32 mouse cellular contexts compared by ENCODE assay signal in the genomic region with DNA sequence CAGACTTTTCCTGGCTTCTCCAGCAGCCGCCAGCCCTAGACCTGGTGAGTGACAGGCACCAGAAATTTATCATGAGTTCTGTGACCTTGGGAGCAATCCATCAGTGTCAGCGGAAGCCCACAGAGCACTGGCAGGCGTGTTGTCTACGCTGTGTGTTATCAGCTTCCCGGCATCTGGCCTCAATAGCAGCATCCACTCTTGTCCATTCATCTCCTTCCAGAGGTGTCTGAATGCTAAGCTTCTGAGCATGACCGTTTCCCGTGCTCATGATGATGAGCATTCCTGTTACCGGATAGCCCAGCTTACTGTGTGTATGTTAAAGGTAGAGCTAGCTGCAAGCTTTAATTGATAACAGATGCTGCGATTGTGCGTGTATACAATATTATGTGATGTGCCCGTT.
DNase-seq lines count a peak whose midpoint lies in the region; ATAC-seq and TF ChIP-seq lines count a peak whose summit lies in the region.
"Had no signal": no experiment of that assay in that cellular context is flagged by ENCODE, and none has a peak within 500 bp of the region (broad histone marks: within the 10 kb centered on the region; RNA-seq: fewer than 3 reads in every experiment).

No protein-coding gene starts in this region.

- H3K27me3 ChIP-seq in limb, embryonic 11.5 days (ENCODE audit: control insufficient read depth, insufficient read depth, low read length), result no peaks in the 10 kb centered on the region
- no peaks in the 10 kb centered on the region for H3K27me3 ChIP-seq in limb, embryonic 10.5 days (ENCODE audit: low read depth, poor library complexity, severe bottlenecking)
- H3K27me3 ChIP-seq in embryonic facial prominence, embryonic 11.5 days (ENCODE audit: control insufficient read depth, insufficient read depth, low read length), result no peaks in the 10 kb centered on the region
- H3K27me3 ChIP-seq in neural tube, embryonic 11.5 days (ENCODE audit: control insufficient read depth, insufficient read depth, low read length), result no peaks in the 10 kb centered on the region
- no peaks in the 10 kb centered on the region for H3K27me3 ChIP-seq in kidney, adult 2 months (replicated peaks; ENCODE audit: control insufficient read depth, insufficient read depth, low read length)
- no peaks in the 10 kb centered on the region for H3K27me3 ChIP-seq in forebrain, embryonic 11.5 days (ENCODE audit: control insufficient read depth, insufficient read depth, low read length)
- H3K27me3 ChIP-seq: CH12.LX; embryonic facial prominence, embryonic 13.5 days; limb, embryonic 15.5 days; liver, embryonic 13.5 days; neural tube, embryonic 13.5 days had no signal

- DNase-seq in adrenal gland, postnatal 14 days, result peak; percentile 35
- DNase-seq in adrenal gland, adult 18-20 months (ENCODE audit: low spot score in 2 of 2), result no peak
- DNase-seq in limb, embryonic 11.5 days (ENCODE audit: low spot score), result peak; percentile 28
- DNase-seq in limb, embryonic 10.5 days (ENCODE audit: low spot score), result no peak
- peak; percentile 75 for DNase-seq in embryonic facial prominence, embryonic 11.5 days (ENCODE audit: low spot score)
- DNase-seq in neural tube, embryonic 11.5 days (ENCODE audit: low spot score), result peak; percentile 17
- no peak for DNase-seq in kidney, adult 2 months
- no peak for DNase-seq in forebrain, embryonic 11.5 days (ENCODE audit: low spot score)
- DNase-seq: adrenal gland, postnatal 10 days; cerebellum, adult 11 months; cerebellum, adult 9-10 months; cerebellum, postnatal 36 days; gastrocnemius, adult 2 months; gastrocnemius, postnatal 36 days; heart, adult 18-20 months; kidney, adult 8-10 months; kidney, postnatal 4 days; liver, embryonic 13.5 days; lung, adult 18-20 months; lung, postnatal 4 days; thymus, adult 2 months; thymus, postnatal 36 days had no signal

- TF ChIP-seq POLR2A in kidney, adult 2 months (IDR thresholded peaks at IDR 0.05; ENCODE audit: low read depth, low read length), result no peak

- H3K4me2 ChIP-seq in limb, embryonic 11.5 days (ENCODE audit: low read depth, severe bottlenecking), result no peak overlapping the region
- H3K4me2 ChIP-seq in embryonic facial prominence, embryonic 11.5 days (ENCODE audit: low read depth, low read length), result no peak overlapping the region
- no peak overlapping the region for H3K4me2 ChIP-seq in neural tube, embryonic 11.5 days (ENCODE audit: low read depth)
- no peak overlapping the region for H3K4me2 ChIP-seq in forebrain, embryonic 11.5 days (ENCODE audit: low read depth, low read length, severe bottlenecking)
- H3K4me2 ChIP-seq: embryonic facial prominence, embryonic 13.5 days; forebrain, embryonic 12.5 days; heart, embryonic 12.5 days; limb, embryonic 15.5 days; liver, embryonic 13.5 days; neural tube, embryonic 13.5 days had no signal

- peaks cover 8% of the 10 kb centered on the region for H3K4me1 ChIP-seq in limb, embryonic 11.5 days (ENCODE audit: control insufficient read depth, insufficient read depth, low read length)
- peaks cover 13% of the 10 kb centered on the region for H3K4me1 ChIP-seq in limb, embryonic 10.5 days
- H3K4me1 ChIP-seq in embryonic facial prominence, embryonic 11.5 days (ENCODE audit: control insufficient read depth, insufficient read depth, low read length), result no peaks in the 10 kb centered on the region; the same call in 1 of the 2 replicates
- peaks cover 3% of the 10 kb centered on the region; the same call in 1 of the 2 replicates for H3K4me1 ChIP-seq in neural tube, embryonic 11.5 days (ENCODE audit: control insufficient read depth, insufficient read depth, low read length)
- H3K4me1 ChIP-seq in kidney, adult 2 months (ENCODE audit: control insufficient read depth, insufficient read depth, low read length), result no peaks in the 10 kb centered on the region
- no peaks in the 10 kb centered on the region for H3K4me1 ChIP-seq in forebrain, embryonic 11.5 days (replicated peaks; ENCODE audit: control insufficient read depth, insufficient read depth, low read length)
- H3K4me1 ChIP-seq: forebrain, embryonic 12.5 days; heart, embryonic 12.5 days; limb, embryonic 15.5 days; liver, embryonic 13.5 days had no signal

- no peak overlapping the region for H3K9ac ChIP-seq in limb, embryonic 11.5 days (ENCODE audit: low read length)
- no peak overlapping the region; the same call in 1 of the 2 replicates for H3K9ac ChIP-seq in embryonic facial prominence, embryonic 11.5 days (replicated peaks; ENCODE audit: low read length)
- H3K9ac ChIP-seq in neural tube, embryonic 11.5 days (ENCODE audit: low read length), result no peak overlapping the region
- no peak overlapping the region for H3K9ac ChIP-seq in forebrain, embryonic 11.5 days (ENCODE audit: low read length)
- H3K9ac ChIP-seq: embryonic facial prominence, embryonic 13.5 days; forebrain, embryonic 12.5 days; heart, embryonic 12.5 days; limb, embryonic 15.5 days; liver, embryonic 13.5 days; neural tube, embryonic 13.5 days had no signal

- no peaks in the 10 kb centered on the region for H3K36me3 ChIP-seq in limb, embryonic 11.5 days (ENCODE audit: control insufficient read depth, insufficient read depth, low read length)
- H3K36me3 ChIP-seq in limb, embryonic 10.5 days, result no peaks in the 10 kb centered on the region
- no peaks in the 10 kb centered on the region for H3K36me3 ChIP-seq in embryonic facial prominence, embryonic 11.5 days (replicated peaks; ENCODE audit: control insufficient read depth, insufficient read depth, low read depth, low read length)
- no peaks in the 10 kb centered on the region for H3K36me3 ChIP-seq in neural tube, embryonic 11.5 days (ENCODE audit: control insufficient read depth, insufficient read depth, low read length)
- no peaks in the 10 kb centered on the region for H3K36me3 ChIP-seq in kidney, adult 2 months (ENCODE audit: control insufficient read depth, insufficient read depth, low read length)
- no peaks in the 10 kb centered on the region for H3K36me3 ChIP-seq in forebrain, embryonic 11.5 days (ENCODE audit: control insufficient read depth, insufficient read depth, low read length)
- H3K36me3 ChIP-seq: embryonic facial prominence, embryonic 13.5 days; forebrain, embryonic 12.5 days; heart, embryonic 12.5 days; limb, embryonic 15.5 days; liver, embryonic 13.5 days; neural tube, embryonic 13.5 days had no signal

- no peak for TF ChIP-seq CTCF in kidney, adult 2 months (conservative IDR thresholded peaks at IDR 0.05; ENCODE audit: insufficient read depth, insufficient read length, low read depth, low read length)

- ATAC-seq in limb, embryonic 11.5 days (ENCODE audit: insufficient number of reproducible peaks, low FRiP score, low TSS enrichment, low read depth), result no peak
- 0 out of 2 replicates have a peak, but pooled peaks have one; percentile 40 for ATAC-seq in embryonic facial prominence, embryonic 11.5 days (replicated peaks; ENCODE audit: insufficient number of reproducible peaks, low FRiP score, low TSS enrichment, low read depth)
- ATAC-seq in neural tube, embryonic 11.5 days (ENCODE audit: insufficient read depth, low FRiP score, low TSS enrichment), result no peak
- no peak for ATAC-seq in forebrain, embryonic 11.5 days (replicated peaks; ENCODE audit: low FRiP score)
- ATAC-seq: lung, postnatal 0 days; midbrain, embryonic 16.5 days had no signal

- WGBS in limb, embryonic 11.5 days, result 39% methylated on average over 11 of the region's 11 CpGs
- 53% methylated on average over 11 of the region's 11 CpGs for WGBS in limb, embryonic 10.5 days
- whole genome bisulfite sequencing in embryonic facial prominence, embryonic 11.5 days, result 47% methylated on average over 11 of the region's 11 CpGs
- WGBS in neural tube, embryonic 11.5 days, result 63% methylated on average over 11 of the region's 11 CpGs
- 58% methylated on average over 11 of the region's 11 CpGs for WGBS in kidney, adult 2 months
- 88% methylated on average over 11 of the region's 11 CpGs for WGBS in forebrain, embryonic 11.5 days

- H3K9me3 ChIP-seq in limb, embryonic 11.5 days (ENCODE audit: control insufficient read depth, low read length), result no peaks in the 10 kb centered on the region
- no peaks in the 10 kb centered on the region for H3K9me3 ChIP-seq in limb, embryonic 10.5 days (replicated peaks)
- no peaks in the 10 kb centered on the region for H3K9me3 ChIP-seq in embryonic facial prominence, embryonic 11.5 days (replicated peaks; ENCODE audit: control insufficient read depth, low read length)
- H3K9me3 ChIP-seq in neural tube, embryonic 11.5 days (ENCODE audit: control insufficient read depth, low read length), result no peaks in the 10 kb centered on the region
- H3K9me3 ChIP-seq in forebrain, embryonic 11.5 days (ENCODE audit: control insufficient read depth, low read length), result no peaks in the 10 kb centered on the region
- H3K9me3 ChIP-seq: embryonic facial prominence, embryonic 13.5 days; heart, embryonic 12.5 days; limb, embryonic 15.5 days; neural tube, embryonic 13.5 days had no signal

- H3K27ac ChIP-seq in limb, embryonic 11.5 days (replicated peaks; ENCODE audit: low read depth, low read length), result no peak overlapping the region
- H3K27ac ChIP-seq in limb, embryonic 10.5 days, result no peak overlapping the region
- H3K27ac ChIP-seq in embryonic facial prominence, embryonic 11.5 days (replicated peaks; ENCODE audit: low read depth, low read length), result no peak overlapping the region
- H3K27ac ChIP-seq in neural tube, embryonic 11.5 days (ENCODE audit: low read depth, low read length), result no peak overlapping the region
- no peak overlapping the region for H3K27ac ChIP-seq in kidney, adult 2 months (ENCODE audit: insufficient read depth, low read depth, low read length)
- H3K27ac ChIP-seq in forebrain, embryonic 11.5 days (ENCODE audit: low read depth, low read length), result no peak overlapping the region
- H3K27ac ChIP-seq: embryonic facial prominence, embryonic 13.5 days; forebrain, embryonic 12.5 days; gastrocnemius, adult 2 months; kidney, postnatal 0 days; limb, embryonic 15.5 days; liver, embryonic 13.5 days; neural tube, embryonic 13.5 days had no signal

- H3K4me3 ChIP-seq in limb, embryonic 11.5 days (ENCODE audit: low read depth, low read length), result no peak overlapping the region
- no peak overlapping the region for H3K4me3 ChIP-seq in limb, embryonic 10.5 days
- H3K4me3 ChIP-seq in embryonic facial prominence, embryonic 11.5 days (ENCODE audit: low read depth, low read length), result no peak overlapping the region
- H3K4me3 ChIP-seq in neural tube, embryonic 11.5 days (ENCODE audit: low read depth, low read length), result no peak overlapping the region
- no peak overlapping the region for H3K4me3 ChIP-seq in kidney, adult 2 months (ENCODE audit: insufficient read depth, low read depth, low read length)
- H3K4me3 ChIP-seq in forebrain, embryonic 11.5 days (ENCODE audit: low read depth, low read length), result no peak overlapping the region
- H3K4me3 ChIP-seq: embryonic facial prominence, embryonic 13.5 days; erythroblast, embryonic 14.5 days; forebrain, embryonic 12.5 days; gastrocnemius, adult 2 months; heart, embryonic 12.5 days; limb, embryonic 15.5 days; liver, embryonic 13.5 days; neural tube, embryonic 13.5 days had no signal

Comparison
In these comparisons a context has a peak if more than half of its experiments do, and no peak if none do; other contexts are left out.
1. DNase-seq: peak in adrenal gland, postnatal 14 days (single experiment), limb, embryonic 11.5 days (single experiment), embryonic facial prominence, embryonic 11.5 days (single experiment) and neural tube, embryonic 11.5 days (single experiment); none in adrenal gland, adult 18-20 months (0 of 2), limb, embryonic 10.5 days (single experiment), kidney, adult 2 months (single experiment) and forebrain, embryonic 11.5 days (single experiment).